Mouse (Mus musculus) megakaryocyte, embryonic 14.5 days (primary cell): ENCODE measurements around the gene Racgap1.

Experiments
- FLI1 ChIP-seq: IDR thresholded peaks from 2 replicates; pipeline ENCODE4 v1.6.1; 2012; ENCODE audit warnings: low read length, inconsistent platforms, mixed read lengths
- GATA1 ChIP-seq: IDR thresholded peaks from 3 replicates; pipeline ENCODE4 v1.6.1; 2012; ENCODE audit warnings: mixed read lengths, low read length, inconsistent platforms, borderline replicate concordance

DNA sequence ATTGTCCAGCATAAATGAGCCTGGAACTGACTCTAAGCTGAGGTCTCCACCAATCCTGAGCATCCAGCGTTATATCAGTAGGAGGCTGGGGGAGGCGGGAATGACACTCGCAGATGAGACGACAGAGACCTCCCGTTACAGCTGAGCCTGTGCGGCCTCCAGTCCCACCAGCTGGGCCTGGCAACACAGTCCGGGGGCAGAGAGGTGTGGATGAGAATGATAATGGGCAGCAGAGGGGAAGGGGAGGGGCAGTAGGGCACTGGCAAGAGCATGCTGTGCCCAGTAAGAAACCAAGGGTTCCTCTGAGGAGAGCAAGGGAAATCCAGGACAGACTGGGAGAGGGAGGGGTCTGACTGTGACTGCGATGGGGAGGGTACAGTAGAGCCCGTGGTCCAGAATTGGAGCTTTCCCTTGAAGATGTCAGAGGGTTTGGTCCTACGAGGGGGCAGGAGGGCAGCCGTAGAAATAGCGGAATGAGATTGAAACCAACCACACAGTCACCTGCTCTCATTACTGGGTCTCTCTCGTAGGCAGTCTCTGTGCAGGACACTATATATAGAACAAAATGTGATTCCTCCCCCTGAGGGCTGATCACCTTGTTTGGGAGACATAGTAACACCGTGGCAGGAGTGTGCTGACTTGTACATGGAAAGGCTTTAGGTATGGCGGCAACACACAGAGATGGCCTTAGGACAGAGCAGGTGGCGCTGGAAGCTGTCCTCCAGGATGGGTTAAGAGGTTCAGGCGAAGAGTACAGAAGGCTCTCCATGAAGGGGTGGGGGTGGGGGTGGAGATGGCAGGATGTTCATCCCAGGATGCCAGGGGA, 52.0 kb downstream of the Racgap1 start:
- TF ChIP-seq FLI1 (no peak), GATA1 (no peak)
